Mouse (Mus musculus): ENCODE data around the gene Wiz.

DNA sequence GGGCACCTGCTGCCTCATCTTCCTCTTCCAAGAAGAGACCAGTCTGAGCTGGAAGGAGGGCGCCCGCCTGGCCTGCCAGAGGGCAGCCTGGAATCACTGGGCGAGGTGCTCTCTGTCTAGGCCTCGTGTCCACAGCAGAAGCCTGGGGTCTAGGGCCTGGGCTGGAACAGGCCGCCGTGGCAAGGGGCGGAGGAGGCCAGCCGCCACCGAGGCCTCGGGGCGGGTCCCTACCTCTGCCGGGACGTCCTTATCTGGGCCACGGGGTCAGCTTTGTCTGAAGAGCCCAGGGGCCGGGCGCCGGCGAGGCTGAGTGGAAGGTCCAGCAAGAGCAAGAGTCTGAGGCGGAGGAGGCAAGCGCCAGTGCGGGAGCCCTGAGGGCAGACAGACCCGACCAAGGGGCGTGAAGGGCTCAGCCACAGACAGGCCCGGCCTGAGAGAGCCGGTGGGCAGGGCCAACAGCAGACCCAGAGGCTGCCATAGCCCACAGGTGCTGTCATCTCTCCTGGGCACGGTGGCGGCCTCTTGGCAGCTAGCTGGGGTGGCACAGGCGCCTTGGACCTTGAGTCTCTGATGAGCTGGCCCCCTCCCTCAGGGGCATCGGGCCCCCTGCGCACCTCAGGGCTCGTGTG lies 55.5 kb downstream of the Wiz start:
- TF ChIP-seq ZC3H11A (IDR thresholded peaks at IDR 0.05; ENCODE audit: low read depth, low read length) = no peak
- no peak for TF ChIP-seq POLR2A (IDR thresholded peaks at IDR 0.05; ENCODE audit: low read depth, low read length)

Data from CH12.LX (cell line).